Mouse (Mus musculus) pancreas, adult 10 weeks (tissue): ENCODE measurements around the gene Dmrtc1b. TPM values are rescaled to one million over a fixed set of nuclear protein-coding genes. Genes with fewer than 3 reads are reported as not detected.

Source experiments
- polyA plus RNA-seq: library from polyadenylated mRNA; stranded (reverse); fragments of 350-450 nt; fragmentation: Illumina TruSeq; extraction: RNeasy Lipid Tissue Mini Kit (QIAGEN cat#74804); gene quantifications from one replicate; pipeline ENCODE4 v1.2.3, GENCODE M21; 2015; ENCODE audit warnings: low read depth, low replicate concordance; ENCODE audit not compliant: insufficient read depth

Gene Dmrtc1b
- not detected for polyA plus RNA-seq

GRCm38 (mm10) chrX:102707535-102707934 is at the start of gene Dmrtc1b, which contains the start of gene Gm9112:
Gene Dmrtc1b (plus strand): TSS chrX:102707865.
Gene Gm9112 (minus strand): TSS chrX:102707635.

GRCm38 (mm10) chrX:102686872-102687271 is 20.8 kb upstream of the Dmrtc1b start, which contains the start of gene Gm3880:
Gene Gm3880 (minus strand): TSS chrX:102686972.

Other genes with a start within 250 kb of the Dmrtc1b start
- gene Hdac8, start 202.5 kb upstream of the Dmrtc1b start, polyA plus RNA-seq: 1.6 TPM
- gene Phka1, start 63.6 kb upstream of the Dmrtc1b start, polyA plus RNA-seq: 3.0 TPM
- gene Gm3880, start 20.9 kb upstream of the Dmrtc1b start, polyA plus RNA-seq: not detected
- gene Gm9112, start 230 bp upstream of the Dmrtc1b start, polyA plus RNA-seq: not detected
- gene Dmrtc1c1, start 95.1 kb downstream of the Dmrtc1b start, polyA plus RNA-seq: not detected
- gene Dmrtc1c2, start 146.8 kb downstream of the Dmrtc1b start, polyA plus RNA-seq: not detected
- not detected for gene 1700031F05Rik, start 160.1 kb downstream of the Dmrtc1b start, polyA plus RNA-seq
- not detected for gene Dmrtc1a, start 200.8 kb downstream of the Dmrtc1b start, polyA plus RNA-seq
- gene 1700011M02Rik, start 201.0 kb downstream of the Dmrtc1b start, polyA plus RNA-seq: not detected
- gene 1700018G05Rik, start 220.5 kb downstream of the Dmrtc1b start, polyA plus RNA-seq: not detected